Mouse (Mus musculus) forebrain, postnatal 0 days (tissue): ENCODE data around the gene Fcrla. TPM values are rescaled to one million over a fixed set of nuclear protein-coding genes. Genes with fewer than 3 reads are reported as not detected.

Experiments used
- ATAC-seq: fragments of 200-750 bp; cut with Nextera tagmentation; 2 replicates; pipeline ENCODE4 v1.8.0; 2017; ENCODE audit warnings: mild to moderate bottlenecking, moderate library complexity
- DNase-seq: peaks from one replicate; pipeline ENCODE4 v3.0.0-alpha.2; 2015
- H3K27ac ChIP-seq: fragments of 300-500 bp; sonication (generic); 2 replicates; pipeline ENCODE4 v1.5.1; 2014; ENCODE audit warnings: low read depth, mild to moderate bottlenecking, antibody characterized with exemption, low read length, moderate library complexity, mixed read lengths
- H3K27me3 ChIP-seq: fragments of 300-500 bp; sonication (generic); 2 replicates; pipeline ENCODE4 v1.6.1; 2014; ENCODE audit warnings: mild to moderate bottlenecking, low read length, mixed read lengths; ENCODE audit not compliant: insufficient read depth
- H3K36me3 ChIP-seq: fragments of 300-500 bp; sonication (generic); 2 replicates; pipeline ENCODE4 v1.6.1; 2014; ENCODE audit warnings: mild to moderate bottlenecking, moderate library complexity; ENCODE audit not compliant: insufficient read depth
- H3K4me1 ChIP-seq: fragments of 300-500 bp; sonication (generic); 2 replicates; pipeline ENCODE4 v1.6.1; 2014; ENCODE audit warnings: antibody characterized with exemption; ENCODE audit not compliant: insufficient read depth
- H3K4me2 ChIP-seq: fragments of 300-500 bp; sonication (generic); 2 replicates; pipeline ENCODE4 v1.6.1; 2014; ENCODE audit warnings: low read depth, mild to moderate bottlenecking, moderate library complexity
- H3K4me3 ChIP-seq: fragments of 300-500 bp; sonication (generic); 2 replicates; pipeline ENCODE4 v1.5.1; 2014; ENCODE audit warnings: low read depth, low read length, mixed read lengths
- H3K9ac ChIP-seq: fragments of 300-500 bp; sonication (generic); 2 replicates; pipeline ENCODE4 v1.6.1; 2014; ENCODE audit warnings: mild to moderate bottlenecking
- H3K9me3 ChIP-seq: fragments of 300-500 bp; sonication (generic); 2 replicates; pipeline ENCODE4 v1.6.1; 2016; ENCODE audit warnings: low read length
- CTCF ChIP-seq: sonication (generic); IDR thresholded peaks from 2 replicates; pipeline ENCODE4 v1.5.1; 2016; ENCODE audit warnings: antibody characterized with exemption, control low read depth, low read depth
- WGBS: fragments of 180-500 bp; shearing (Covaris S2); extraction: QIAGEN DNeasy Blood & Tissue Kit; methylation state at CpG from one replicate; pipeline ENCODE4 v1.1.7; 2014; 5-methylcytosine and 5-hydroxymethylcytosine counted together
- polyA plus RNA-seq: library from polyadenylated mRNA; unstranded; fragments of >200 nt; fragmentation: Nextera tagmentation; extraction: Ambion mirVana; gene quantifications from 2 replicates; pipeline ENCODE4 v1.2.1, GENCODE M21; 2015
- total RNA-seq: library from RNA; depleted of rRNA; stranded (reverse); fragments of >200 nt; gene quantifications from 2 replicates; pipeline ENCODE4 v1.2.3, GENCODE M21; 2014

Fcrla gene
- total and polyA plus RNA-seq, 2 experiments from 2014 or later = 0.11 TPM; not detected in 1

- H3K4me3 ChIP-seq = no peak overlapping the region
- no peaks in the 10 kb centered on the region for H3K36me3 ChIP-seq
- no peaks in the 10 kb centered on the region for H3K27me3 ChIP-seq
- ATAC-seq (no peak), DNase-seq (no peak)
- 86% methylated on average over 4 of the region's 4 CpGs for WGBS
- TF ChIP-seq CTCF = no peak
- H3K9me3 ChIP-seq = no peaks in the 10 kb centered on the region
- no peak overlapping the region for H3K27ac ChIP-seq
- H3K4me2 ChIP-seq = no peak overlapping the region
- no peaks in the 10 kb centered on the region for H3K4me1 ChIP-seq
- no peak overlapping the region for H3K9ac ChIP-seq
These were observed 1.9 kb upstream of the Fcrla start for GRCm38 (mm10) chr1:170929245-170929644.

- Histone ChIP-seq H3K36me3 (no peaks in the 10 kb centered on the region), H3K4me3 (no peak overlapping the region), H3K4me2 (no peak overlapping the region), H3K27ac (no peak overlapping the region), H3K27me3 (no peaks in the 10 kb centered on the region), H3K9me3 (no peaks in the 10 kb centered on the region), H3K9ac (no peak overlapping the region), H3K4me1 (no peaks in the 10 kb centered on the region)
- TF ChIP-seq CTCF = no peak
- DNase-seq (no peak), ATAC-seq (no peak)
- 82% methylated on average over 2 of the region's 2 CpGs for WGBS
These were observed 1.1 kb upstream of the Fcrla start for GRCm38 (mm10) chr1:170928467-170928866.

- 63% methylated on average over 6 of the region's 6 CpGs for WGBS
- no peak for ATAC-seq
- H3K4me3 ChIP-seq = no peak overlapping the region
These were observed 442 bp downstream of the Fcrla start for GRCm38 (mm10) chr1:170926941-170927340.

GRCm38 (mm10) chr1:170924485-170924884 is 2.9 kb downstream of the Fcrla start:
- WGBS = 87% methylated on average over 6 of the region's 6 CpGs
- H3K27me3 ChIP-seq = no peaks in the 10 kb centered on the region

More at GRCm38 (mm10) chr1:170926941-170927340, 442 bp downstream of the Fcrla start:
- no peak overlapping the region for H3K9ac ChIP-seq
- H3K9me3 ChIP-seq = no peaks in the 10 kb centered on the region
- DNase-seq = no peak
- H3K27me3 ChIP-seq = no peaks in the 10 kb centered on the region
- no peaks in the 10 kb centered on the region for H3K4me1 ChIP-seq
- no peak overlapping the region for H3K27ac ChIP-seq
- TF ChIP-seq CTCF = no peak
- H3K36me3 ChIP-seq = no peaks in the 10 kb centered on the region
- no peak overlapping the region for H3K4me2 ChIP-seq

GRCm38 (mm10) chr1:170919308-170919707 is 8.1 kb downstream of the Fcrla start:
- TF ChIP-seq CTCF = no peak

More at GRCm38 (mm10) chr1:170924485-170924884, 2.9 kb downstream of the Fcrla start:
- Histone ChIP-seq H3K27ac (no peak overlapping the region), H3K9me3 (no peaks in the 10 kb centered on the region), H3K9ac (no peak overlapping the region), H3K4me1 (no peaks in the 10 kb centered on the region), H3K4me3 (no peak overlapping the region), H3K36me3 (no peaks in the 10 kb centered on the region), H3K4me2 (no peak overlapping the region)
- ATAC-seq (no peak), DNase-seq (no peak)
- no peak for TF ChIP-seq CTCF

GRCm38 (mm10) chr1:170915657-170916056 is 11.7 kb downstream of the Fcrla start:
- H3K9me3 ChIP-seq = no peaks in the 10 kb centered on the region

More at GRCm38 (mm10) chr1:170919308-170919707, 8.1 kb downstream of the Fcrla start:
- DNase-seq (no peak), ATAC-seq (no peak)
- Histone ChIP-seq H3K9me3 (no peaks in the 10 kb centered on the region), H3K4me3 (no peak overlapping the region), H3K9ac (no peak overlapping the region), H3K27ac (no peak overlapping the region), H3K4me2 (no peak overlapping the region), H3K4me1 (no peaks in the 10 kb centered on the region), H3K27me3 (no peaks in the 10 kb centered on the region), H3K36me3 (no peaks in the 10 kb centered on the region)
- WGBS = 93% methylated on average over 8 of the region's 8 CpGs

GRCm38 (mm10) chr1:170912891-170913615 is 14.3 kb downstream of the Fcrla start, which contains the start of gene Fcrlb:
Fcrlb (minus strand) TSS chr1:170912941.
- H3K4me1 ChIP-seq = no peaks in the 10 kb centered on the region; the same call in 1 of the 2 replicates
- H3K36me3 ChIP-seq = no peaks in the 10 kb centered on the region
- DNase-seq (no peak), ATAC-seq (no peak)
- peaks cover 19% of the 10 kb centered on the region for H3K27me3 ChIP-seq
- no peaks in the 10 kb centered on the region for H3K9me3 ChIP-seq
- no peak within 1 kb of the TSS for H3K27ac ChIP-seq
- 58% methylated on average over 5 of the region's 5 CpGs for WGBS
- no peak within 1 kb of the TSS for H3K9ac ChIP-seq
- H3K4me3 ChIP-seq = no peak within 1 kb of the TSS
- no peak within 1 kb of the TSS for H3K4me2 ChIP-seq
- TF ChIP-seq CTCF = no peak

More at GRCm38 (mm10) chr1:170915657-170916056, 11.7 kb downstream of the Fcrla start:
- no peak for TF ChIP-seq CTCF
- Histone ChIP-seq H3K27me3 (no peaks in the 10 kb centered on the region; the same call in 1 of the 2 replicates), H3K36me3 (no peaks in the 10 kb centered on the region), H3K4me2 (no peak overlapping the region), H3K4me1 (no peaks in the 10 kb centered on the region), H3K4me3 (no peak overlapping the region), H3K27ac (no peak overlapping the region), H3K9ac (no peak overlapping the region)
- DNase-seq = no peak
- ATAC-seq = no peak
- WGBS = 63% methylated on average over 5 of the region's 5 CpGs
